In the genomic region with DNA sequence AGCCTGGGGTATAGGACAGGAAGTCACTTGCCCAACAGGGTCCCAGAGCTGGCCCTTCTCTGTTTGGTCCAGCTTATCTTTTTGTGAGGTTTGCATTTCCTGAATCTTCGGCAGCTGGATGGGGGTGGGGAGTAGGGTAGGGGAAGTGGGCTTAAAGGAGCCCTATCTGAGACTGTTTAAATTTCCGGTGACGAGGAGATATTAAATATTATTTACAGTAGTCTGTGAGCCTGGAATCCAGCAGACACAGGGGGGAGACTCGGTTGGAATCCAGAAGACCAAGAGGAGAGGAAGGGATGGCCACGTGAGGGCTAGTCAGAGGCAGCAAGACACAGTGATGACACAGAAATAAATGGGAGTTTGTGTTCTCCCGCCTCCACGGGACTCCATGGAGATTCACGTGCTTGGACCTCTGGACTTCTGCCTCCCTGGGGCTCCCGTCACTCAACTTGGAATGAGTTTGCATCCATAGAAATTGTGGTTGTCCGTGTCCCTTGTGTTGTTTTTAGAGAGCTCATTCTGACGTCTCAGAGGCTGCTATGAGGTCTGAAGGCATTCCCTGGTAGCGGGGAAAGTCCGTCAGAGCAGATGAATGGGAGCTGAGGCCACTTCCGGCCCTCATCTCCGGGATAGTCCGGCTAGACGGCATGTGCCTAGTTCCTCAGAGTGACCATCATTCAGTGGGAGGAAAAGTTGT, we compare ENCODE assay signal across 7 mouse cellular contexts.
DNase-seq lines count a peak whose midpoint lies in the region; ATAC-seq lines count a peak whose summit lies in the region.

No protein-coding gene starts in this region.

- peak; percentile 74 for ATAC-seq in granulocyte monocyte progenitor cell, adult 5-6 weeks (replicated peaks; ENCODE audit: poor library complexity, severe bottlenecking)
- ATAC-seq in CD4-positive, CD25-positive, alpha-beta regulatory T cell, adult 4 months: no peak

- peak; percentile 32 for DNase-seq in brain, adult 2 months (ENCODE audit: low read depth, low spot score)
- peak; percentile 31 to 34 for DNase-seq in kidney, adult 8-10 months
- DNase-seq in lung, postnatal 14 days: peak; percentile 26
- no peak for DNase-seq in spleen, adult 12 weeks (ENCODE audit: low spot score)
- no peak for DNase-seq in cerebellum, adult 9-10 months

Comparison
In these comparisons a context has a peak if more than half of its experiments do, and no peak if none do; other contexts are left out.
1. DNase-seq: peak in brain, adult 2 months (single experiment), kidney, adult 8-10 months (2 of 2) and lung, postnatal 14 days (single experiment); none in spleen, adult 12 weeks (single experiment) and cerebellum, adult 9-10 months (single experiment).